Mouse (Mus musculus) intestine, embryonic 16.5 days (tissue): ENCODE results near the gene 1810043G02Rik. TPM values are rescaled to one million over a fixed set of nuclear protein-coding genes. Genes with fewer than 3 reads are reported as not detected.
"Not testable (repeated sequence)": the region's sequence is repeated elsewhere in the genome, so short reads cannot be mapped to it uniquely, and the experiment has no call there.

ENCODE experiments used
- ATAC-seq: fragments of 200-750 bp; cut with Nextera tagmentation; 2 replicates; pipeline ENCODE4 v1.8.0; 2017; ENCODE audit warnings: moderate TSS enrichment, moderate library complexity
- H3K27ac ChIP-seq: fragments of 300-500 bp; sonication (generic); 2 replicates; pipeline ENCODE4 v1.5.1; 2014; ENCODE audit warnings: mild to moderate bottlenecking, low read length
- H3K27me3 ChIP-seq: fragments of 300-500 bp; sonication (generic); replicated peaks from 2 replicates; pipeline ENCODE4 v1.6.1; 2014; ENCODE audit warnings: low read length, control low read depth, mixed read lengths; ENCODE audit not compliant: control insufficient read depth, insufficient read depth
- H3K36me3 ChIP-seq: fragments of 300-500 bp; sonication (generic); 2 replicates; pipeline ENCODE4 v1.6.1; 2014; ENCODE audit warnings: low read length, control low read depth; ENCODE audit not compliant: control insufficient read depth, insufficient read depth
- H3K4me1 ChIP-seq: fragments of 300-500 bp; sonication (generic); 2 replicates; pipeline ENCODE4 v1.6.1; 2014; ENCODE audit warnings: low read length, control low read depth, mixed read lengths; ENCODE audit not compliant: control insufficient read depth, insufficient read depth
- H3K4me2 ChIP-seq: fragments of 300-500 bp; sonication (generic); 2 replicates; pipeline ENCODE4 v1.6.1; 2014; ENCODE audit warnings: low read depth, low read length, control low read depth
- H3K4me3 ChIP-seq: fragments of 300-500 bp; sonication (generic); 2 replicates; pipeline ENCODE4 v1.5.1; 2014; ENCODE audit warnings: mild to moderate bottlenecking, low read length
- H3K9ac ChIP-seq: fragments of 300-500 bp; sonication (generic); 2 replicates; pipeline ENCODE4 v1.6.1; 2014; ENCODE audit warnings: low read depth, low read length
- H3K9me3 ChIP-seq: fragments of 300-500 bp; sonication (generic); 2 replicates; pipeline ENCODE4 v1.6.1; 2016; ENCODE audit warnings: low read length, control low read depth; ENCODE audit not compliant: control insufficient read depth
- WGBS: fragments of 180-500 bp; shearing (Covaris S2); extraction: QIAGEN DNeasy Blood & Tissue Kit; methylation state at CpG from one replicate; pipeline ENCODE4 v1.1.7; 2014; 5-methylcytosine and 5-hydroxymethylcytosine counted together
- polyA plus RNA-seq: library from polyadenylated mRNA; unstranded; fragments of >200 nt; fragmentation: Nextera tagmentation; extraction: Ambion mirVana; gene quantifications from 2 replicates; pipeline ENCODE4 v1.2.1, GENCODE M21; 2015

1810043G02Rik gene
- polyA plus RNA-seq, 1 experiment from 2014 or later: 17.5 TPM

- not testable (repeated sequence) for H3K9ac ChIP-seq, H3K4me2 ChIP-seq, H3K9me3 ChIP-seq, ATAC-seq, H3K27ac ChIP-seq, H3K27me3 ChIP-seq, H3K4me3 ChIP-seq, H3K36me3 ChIP-seq
- peaks cover 22% of the 10 kb centered on the region for H3K4me1 ChIP-seq
- WGBS: 94% methylated on average over 5 of the region's 5 CpGs
Measured at GRCm38 (mm10) chr10:78011116-78011515, 32.8 kb downstream of the 1810043G02Rik start.

GRCm38 (mm10) chr10:78012661-78013495 lies 34.6 kb downstream of the 1810043G02Rik start:
- Histone ChIP-seq H3K36me3 (no peaks in the 10 kb centered on the region), H3K4me2 (no peak overlapping the region), H3K4me3 (no peak overlapping the region), H3K27ac (no peak overlapping the region), H3K27me3 (no peaks in the 10 kb centered on the region), H3K9ac (no peak overlapping the region), H3K9me3 (no peaks in the 10 kb centered on the region), H3K4me1 (peaks cover 7% of the 10 kb centered on the region)
- ATAC-seq: no peak
- 94% methylated on average over 18 of the region's 18 CpGs for WGBS

- no peak for ATAC-seq
- Histone ChIP-seq H3K4me2 (no peak overlapping the region), H3K9me3 (no peaks in the 10 kb centered on the region), H3K4me3 (no peak overlapping the region), H3K4me1 (peaks cover 4% of the 10 kb centered on the region), H3K9ac (no peak overlapping the region), H3K27ac (no peak overlapping the region), H3K27me3 (no peaks in the 10 kb centered on the region), H3K36me3 (no peaks in the 10 kb centered on the region)
- WGBS: 85% methylated on average over 1 of the region's 1 CpGs
Measured at GRCm38 (mm10) chr10:78015489-78015888, 37.2 kb downstream of the 1810043G02Rik start.

DNA sequence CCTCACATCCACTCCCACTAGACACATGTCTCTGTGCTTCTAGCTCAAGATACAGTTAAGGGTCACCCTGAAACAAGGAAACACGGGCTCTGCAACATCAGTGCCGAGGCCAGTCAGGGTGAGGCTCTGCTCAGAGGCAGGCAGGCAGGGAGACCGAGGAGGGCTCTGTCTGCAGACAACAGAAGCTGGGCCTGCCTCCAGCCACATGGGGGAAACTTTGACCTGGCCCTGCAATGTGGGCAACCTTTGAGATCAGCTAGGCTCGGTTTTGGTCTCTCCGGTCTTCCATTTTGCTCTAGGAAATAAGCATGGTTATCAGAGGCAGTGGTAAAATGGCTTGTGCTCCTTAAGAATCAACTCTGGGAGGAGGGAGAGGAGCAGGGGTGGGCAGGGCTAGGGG lies 38.0 kb downstream of the 1810043G02Rik start:
- H3K9me3 ChIP-seq: no peaks in the 10 kb centered on the region
- H3K9ac ChIP-seq: 0 out of 2 replicates have a peak overlapping the region, but pooled peaks have one; percentile 10
- ATAC-seq: no peak
- H3K4me2 ChIP-seq: no peak overlapping the region
- WGBS: 53% methylated on average over 5 of the region's 5 CpGs
- H3K27ac ChIP-seq: no peak overlapping the region
- H3K4me1 ChIP-seq: peaks cover 4% of the 10 kb centered on the region
- H3K4me3 ChIP-seq: no peak overlapping the region
- no peaks in the 10 kb centered on the region for H3K27me3 ChIP-seq
- H3K36me3 ChIP-seq: no peaks in the 10 kb centered on the region

- H3K27ac ChIP-seq: no peak overlapping the region
- H3K36me3 ChIP-seq: no peaks in the 10 kb centered on the region
- WGBS: 19% methylated on average over 19 of the region's 19 CpGs
- H3K4me1 ChIP-seq: peaks cover 4% of the 10 kb centered on the region
- ATAC-seq: peak; percentile 85
- H3K9me3 ChIP-seq: no peaks in the 10 kb centered on the region
- peak overlapping the region; percentile 60; the same call in 1 of the 2 replicates for H3K9ac ChIP-seq
- H3K4me2 ChIP-seq: peak overlapping the region; percentile 60
- H3K27me3 ChIP-seq: no peaks in the 10 kb centered on the region
- peak overlapping the region; percentile 38 for H3K4me3 ChIP-seq
Measured at GRCm38 (mm10) chr10:78018797-78019203, 40.5 kb downstream of the 1810043G02Rik start.

DNA sequence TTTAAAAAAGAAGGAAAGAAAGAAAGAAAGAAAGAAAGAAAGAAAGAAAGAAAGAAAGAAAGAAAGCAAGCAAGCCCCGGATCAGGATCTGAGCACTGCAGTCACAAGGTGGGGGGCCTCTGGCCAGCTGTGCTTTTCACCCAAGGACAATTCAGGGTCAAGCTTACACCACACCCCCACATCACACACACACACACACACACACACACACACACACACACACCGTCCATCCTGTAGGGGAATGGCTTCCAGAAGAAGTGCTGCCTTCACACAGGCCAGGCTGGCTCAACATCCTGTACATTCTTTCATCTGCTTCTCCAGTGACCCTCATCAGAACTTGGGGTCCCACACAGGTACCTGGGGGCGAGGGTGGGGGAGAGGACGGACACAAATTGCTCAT lies 41.0 kb downstream of the 1810043G02Rik start:
- Histone ChIP-seq H3K27me3 (no peaks in the 10 kb centered on the region), H3K9me3 (no peaks in the 10 kb centered on the region), H3K9ac (no peak overlapping the region), H3K4me1 (peaks cover 4% of the 10 kb centered on the region), H3K4me3 (no peak overlapping the region), H3K27ac (no peak overlapping the region), H3K36me3 (no peaks in the 10 kb centered on the region), H3K4me2 (no peak overlapping the region; the same call in 1 of the 2 replicates)
- 75% methylated on average over 4 of the region's 4 CpGs for WGBS
- peak; percentile 43; the same call in 1 of the 2 replicates for ATAC-seq

DNA sequence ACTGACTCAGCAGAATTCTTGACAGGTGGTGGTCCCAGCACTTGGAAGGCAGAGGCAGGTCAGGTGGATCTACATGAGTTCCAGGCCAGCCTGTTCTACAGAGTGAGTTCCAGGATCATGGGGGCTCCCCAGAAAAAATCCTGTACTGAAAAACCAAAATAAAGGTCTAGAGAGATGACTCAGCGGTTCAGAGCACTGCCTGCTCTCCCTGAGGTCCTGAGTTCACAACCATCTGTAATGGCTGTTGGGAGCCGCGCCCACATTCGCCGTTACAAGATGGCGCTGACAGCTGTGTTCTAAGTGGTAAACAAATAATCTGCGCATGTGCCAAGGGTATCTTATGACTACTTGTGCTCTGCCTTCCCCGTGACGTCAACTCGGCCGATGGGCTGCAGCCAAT lies 41.7 kb downstream of the 1810043G02Rik start:
- not testable (repeated sequence) for H3K9ac ChIP-seq, H3K36me3 ChIP-seq, ATAC-seq, H3K4me3 ChIP-seq, H3K9me3 ChIP-seq, H3K4me2 ChIP-seq, H3K4me1 ChIP-seq, H3K27ac ChIP-seq, H3K27me3 ChIP-seq
- 97% methylated on average over 6 of the region's 11 CpGs for WGBS

- not testable (repeated sequence) for H3K9me3 ChIP-seq, H3K36me3 ChIP-seq, ATAC-seq, H3K4me3 ChIP-seq, H3K27ac ChIP-seq, H3K4me2 ChIP-seq, H3K27me3 ChIP-seq, H3K9ac ChIP-seq, H3K4me1 ChIP-seq
- 72% methylated on average over 6 of the region's 8 CpGs for WGBS
Measured at GRCm38 (mm10) chr10:78025453-78025852, 47.1 kb downstream of the 1810043G02Rik start.

DNA sequence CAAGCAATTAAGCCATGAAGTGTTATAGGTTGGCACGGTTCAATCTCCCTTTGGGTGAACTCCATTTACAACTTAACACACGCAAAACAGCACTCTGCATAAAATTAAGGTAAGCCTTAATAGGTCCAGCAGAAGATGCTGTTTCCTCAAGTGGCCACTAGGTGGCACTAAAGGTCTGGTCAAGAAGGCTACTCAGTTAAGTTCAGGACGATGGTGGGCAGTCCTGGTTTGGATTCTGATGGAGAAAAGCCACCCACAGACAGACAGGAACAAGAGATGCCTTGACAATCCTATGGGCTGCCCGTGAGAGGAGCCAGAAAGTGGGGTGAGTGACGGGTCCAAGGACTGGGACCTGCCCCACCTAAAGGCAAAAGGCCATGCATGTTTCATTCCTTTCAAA lies 49.8 kb downstream of the 1810043G02Rik start:
- Histone ChIP-seq H3K36me3 (no peaks in the 10 kb centered on the region), H3K9me3 (no peaks in the 10 kb centered on the region), H3K4me3 (no peak overlapping the region), H3K27ac (no peak overlapping the region), H3K4me2 (no peak overlapping the region), H3K4me1 (no peaks in the 10 kb centered on the region), H3K9ac (no peak overlapping the region), H3K27me3 (no peaks in the 10 kb centered on the region)
- 3% methylated on average over 5 of the region's 5 CpGs for WGBS
- peak; percentile 59 for ATAC-seq
